Mouse (Mus musculus) limb, embryonic 12.5 days (tissue): ENCODE results near the gene Cyp3a11. TPM values are rescaled to one million over a fixed set of nuclear protein-coding genes. Genes with fewer than 3 reads are reported as not detected.
"Not testable (repeated sequence)": the region's sequence is repeated elsewhere in the genome, so short reads cannot be mapped to it uniquely, and the experiment has no call there.

Experiments used
- ATAC-seq: fragments of 200-750 bp; cut with Nextera tagmentation; 2 replicates; pipeline ENCODE4 v1.8.0; 2017; ENCODE audit warnings: low read depth, moderate TSS enrichment; ENCODE audit not compliant: insufficient number of reproducible peaks, insufficient read depth, low FRiP score, low TSS enrichment
- H3K27ac ChIP-seq: fragments of 300-500 bp; sonication (generic); 2 replicates; pipeline ENCODE4 v1.5.1; 2016; ENCODE audit warnings: mild to moderate bottlenecking, moderate library complexity
- H3K27me3 ChIP-seq: fragments of 300-500 bp; sonication (generic); 2 replicates; pipeline ENCODE4 v1.6.1; 2016; ENCODE audit warnings: mild to moderate bottlenecking, moderate library complexity
- H3K36me3 ChIP-seq: fragments of 300-500 bp; sonication (generic); 2 replicates; pipeline ENCODE4 v1.6.1; 2016; ENCODE audit warnings: mild to moderate bottlenecking, moderate library complexity
- H3K4me1 ChIP-seq: fragments of 300-500 bp; sonication (generic); replicated peaks from 2 replicates; pipeline ENCODE4 v1.6.1; 2016
- H3K4me2 ChIP-seq: fragments of 300-500 bp; sonication (generic); 2 replicates; pipeline ENCODE4 v1.6.1; 2016; ENCODE audit warnings: mild to moderate bottlenecking, moderate library complexity
- H3K4me3 ChIP-seq: fragments of 300-500 bp; sonication (generic); replicated peaks from 2 replicates; pipeline ENCODE4 v1.5.1; 2016; ENCODE audit warnings: mild to moderate bottlenecking
- H3K9ac ChIP-seq: fragments of 300-500 bp; sonication (generic); replicated peaks from 2 replicates; pipeline ENCODE4 v1.6.1; 2016; ENCODE audit warnings: mild to moderate bottlenecking, moderate library complexity
- H3K9me3 ChIP-seq: fragments of 300-500 bp; sonication (generic); 2 replicates; pipeline ENCODE4 v1.6.1; 2016; ENCODE audit warnings: mild to moderate bottlenecking, moderate library complexity
- WGBS: fragments of 180-500 bp; shearing (Covaris S2); methylation state at CpG from one replicate; pipeline ENCODE4 v1.1.7; 2016; 5-methylcytosine and 5-hydroxymethylcytosine counted together
- polyA plus RNA-seq: library from polyadenylated mRNA; unstranded; fragments of >200 nt; fragmentation: Nextera tagmentation; extraction: Ambion mirVana; gene quantifications from 2 replicates; pipeline ENCODE4 v1.2.1, GENCODE M21; 2016

Cyp3a11 gene
- polyA plus RNA-seq: not detected in 2 replicates

GRCm38 (mm10) chr5:145879688-145880087 is at the start of gene Cyp3a11:
Cyp3a11 (minus strand) TSS chr5:145879964.
- WGBS: 82% methylated on average over 3 of the region's 3 CpGs
- H3K9me3 ChIP-seq: peaks cover 55% of the 10 kb centered on the region
- ATAC-seq: no peak

GRCm38 (mm10) chr5:145912912-145913311 is 33.1 kb upstream of the Cyp3a11 start:
- Histone ChIP-seq H3K27ac (no peak overlapping the region), H3K9me3 (peaks cover 65% of the 10 kb centered on the region), H3K27me3 (no peaks in the 10 kb centered on the region), H3K4me1 (no peaks in the 10 kb centered on the region), H3K9ac (no peak overlapping the region), H3K4me3 (no peak overlapping the region), H3K4me2 (no peak overlapping the region), H3K36me3 (no peaks in the 10 kb centered on the region)
- ATAC-seq: no peak

More at GRCm38 (mm10) chr5:145879688-145880087, at the start of gene Cyp3a11:
- Histone ChIP-seq H3K36me3 (no peaks in the 10 kb centered on the region), H3K9ac (no peak within 1 kb of the TSS), H3K4me1 (no peaks in the 10 kb centered on the region), H3K27ac (no peak within 1 kb of the TSS), H3K4me2 (no peak within 1 kb of the TSS), H3K4me3 (no peak within 1 kb of the TSS), H3K27me3 (no peaks in the 10 kb centered on the region)

- H3K4me1 ChIP-seq: no peaks in the 10 kb centered on the region
- H3K36me3 ChIP-seq: no peaks in the 10 kb centered on the region
- ATAC-seq: no peak
- no peak overlapping the region for H3K9ac ChIP-seq
- no peaks in the 10 kb centered on the region for H3K27me3 ChIP-seq
- no peak overlapping the region for H3K4me2 ChIP-seq
- H3K9me3 ChIP-seq: peaks cover 65% of the 10 kb centered on the region
- H3K4me3 ChIP-seq: no peak overlapping the region
- H3K27ac ChIP-seq: no peak overlapping the region
Observed at GRCm38 (mm10) chr5:145911781-145912180, 32.0 kb upstream of the Cyp3a11 start.

GRCm38 (mm10) chr5:145906937-145907336 is 27.2 kb upstream of the Cyp3a11 start:
- peaks cover 80% of the 10 kb centered on the region for H3K9me3 ChIP-seq
- H3K4me3 ChIP-seq, H3K4me2 ChIP-seq, H3K9ac ChIP-seq, ATAC-seq, H3K36me3 ChIP-seq, H3K27ac ChIP-seq, H3K27me3 ChIP-seq, H3K4me1 ChIP-seq: not testable (repeated sequence)
- 92% methylated on average over 2 of the region's 2 CpGs for WGBS

- Histone ChIP-seq H3K4me3 (no peak overlapping the region), H3K4me1 (no peaks in the 10 kb centered on the region), H3K9ac (no peak overlapping the region), H3K4me2 (no peak overlapping the region), H3K27me3 (no peaks in the 10 kb centered on the region), H3K9me3 (peaks cover 82% of the 10 kb centered on the region), H3K27ac (no peak overlapping the region), H3K36me3 (no peaks in the 10 kb centered on the region)
- WGBS: 88% methylated on average over 1 of the region's 1 CpGs
- ATAC-seq: no peak
Observed at GRCm38 (mm10) chr5:145904535-145904934, 24.8 kb upstream of the Cyp3a11 start.

GRCm38 (mm10) chr5:145903349-145903748 is 23.6 kb upstream of the Cyp3a11 start:
- H3K4me2 ChIP-seq: no peak overlapping the region
- H3K36me3 ChIP-seq: no peaks in the 10 kb centered on the region
- H3K4me3 ChIP-seq: no peak overlapping the region
- ATAC-seq: no peak
- WGBS: 86% methylated on average over 1 of the region's 1 CpGs
- no peak overlapping the region for H3K9ac ChIP-seq
- no peaks in the 10 kb centered on the region for H3K27me3 ChIP-seq
- peaks cover 77% of the 10 kb centered on the region for H3K9me3 ChIP-seq
- H3K4me1 ChIP-seq: no peaks in the 10 kb centered on the region
- H3K27ac ChIP-seq: no peak overlapping the region

- no peaks in the 10 kb centered on the region for H3K27me3 ChIP-seq
- no peak overlapping the region for H3K9ac ChIP-seq
- peaks cover 62% of the 10 kb centered on the region for H3K9me3 ChIP-seq
- 66% methylated on average over 2 of the region's 2 CpGs for WGBS
- H3K4me3 ChIP-seq: no peak overlapping the region
- H3K4me2 ChIP-seq: no peak overlapping the region
- H3K36me3 ChIP-seq: no peaks in the 10 kb centered on the region
- H3K4me1 ChIP-seq: no peaks in the 10 kb centered on the region
- ATAC-seq: no peak
- H3K27ac ChIP-seq: no peak overlapping the region
Observed at GRCm38 (mm10) chr5:145900436-145900990, 20.7 kb upstream of the Cyp3a11 start.

- no peak overlapping the region for H3K27ac ChIP-seq
- 63% methylated on average over 1 of the region's 1 CpGs for WGBS
- no peak for ATAC-seq
- no peak overlapping the region for H3K4me2 ChIP-seq
- H3K9me3 ChIP-seq: peaks cover 34% of the 10 kb centered on the region
- no peak overlapping the region for H3K4me3 ChIP-seq
- H3K36me3 ChIP-seq: no peaks in the 10 kb centered on the region
- H3K27me3 ChIP-seq: no peaks in the 10 kb centered on the region
- no peaks in the 10 kb centered on the region for H3K4me1 ChIP-seq
- no peak overlapping the region for H3K9ac ChIP-seq
Observed at GRCm38 (mm10) chr5:145897271-145897670, 17.5 kb upstream of the Cyp3a11 start.

- no peaks in the 10 kb centered on the region for H3K27me3 ChIP-seq
- no peak overlapping the region for H3K27ac ChIP-seq
- no peak overlapping the region for H3K9ac ChIP-seq
- no peaks in the 10 kb centered on the region for H3K4me1 ChIP-seq
- H3K36me3 ChIP-seq: no peaks in the 10 kb centered on the region
- no peak overlapping the region for H3K4me3 ChIP-seq
- H3K9me3 ChIP-seq: peaks cover 56% of the 10 kb centered on the region
- no peak for ATAC-seq
- no peak overlapping the region for H3K4me2 ChIP-seq
Observed at GRCm38 (mm10) chr5:145881207-145881606, 1.4 kb upstream of the Cyp3a11 start.

GRCm38 (mm10) chr5:145867433-145867832 is 12.3 kb downstream of the Cyp3a11 start:
- not testable (repeated sequence) for H3K27ac ChIP-seq, ATAC-seq, H3K36me3 ChIP-seq, H3K27me3 ChIP-seq, H3K9ac ChIP-seq, H3K4me3 ChIP-seq, H3K4me2 ChIP-seq, H3K4me1 ChIP-seq
- H3K9me3 ChIP-seq: peaks cover 60% of the 10 kb centered on the region

GRCm38 (mm10) chr5:145805796-145806195 is 74.0 kb downstream of the Cyp3a11 start, which contains the start of gene Cyp3a44:
Cyp3a44 (minus strand) TSS chr5:145805874.
- H3K27ac ChIP-seq, ATAC-seq, H3K4me3 ChIP-seq, H3K9ac ChIP-seq, H3K27me3 ChIP-seq, H3K4me1 ChIP-seq, H3K36me3 ChIP-seq, H3K4me2 ChIP-seq: not testable (repeated sequence)
- WGBS: 69% methylated on average over 2 of the region's 2 CpGs
- peaks cover 44% of the 10 kb centered on the region for H3K9me3 ChIP-seq
